8 mouse cellular contexts compared by ENCODE assay signal in genomic region chr2:27246712-27247486, GRCm38 (mm10). TPM values are rescaled to one million over a fixed set of nuclear protein-coding genes. Genes with fewer than 3 reads are reported as not detected.
DNase-seq lines count a peak whose midpoint lies in the region; ATAC-seq and TF ChIP-seq lines count a peak whose summit lies in the region.

No protein-coding gene starts in this region.

- peak; percentile 19; the same call in 1 of the 2 replicates for TF ChIP-seq CTCF in heart, postnatal 0 days (IDR thresholded peaks at IDR 0.05; ENCODE audit: low read depth)
- TF ChIP-seq CTCF in liver, embryonic 14.5 days (IDR thresholded peaks at IDR 0.05; ENCODE audit: low read depth): no peak

- no peaks in the 10 kb centered on the region for H3K9me3 ChIP-seq in forebrain, embryonic 15.5 days
- H3K9me3 ChIP-seq in forebrain, embryonic 12.5 days: no peaks in the 10 kb centered on the region
- H3K9me3 ChIP-seq in forebrain, embryonic 16.5 days (ENCODE audit: control insufficient read depth, low read length): no peaks in the 10 kb centered on the region
- H3K9me3 ChIP-seq in heart, postnatal 0 days (replicated peaks; ENCODE audit: control insufficient read depth, low read length): no peaks in the 10 kb centered on the region
- H3K9me3 ChIP-seq in liver, embryonic 14.5 days (ENCODE audit: control insufficient read depth, low read length): no peaks in the 10 kb centered on the region

- no peak overlapping the region for H3K9ac ChIP-seq in forebrain, embryonic 15.5 days (replicated peaks)
- no peak overlapping the region for H3K9ac ChIP-seq in forebrain, embryonic 12.5 days
- H3K9ac ChIP-seq in forebrain, embryonic 16.5 days (replicated peaks; ENCODE audit: low read depth, low read length): no peak overlapping the region
- peak overlapping the region; percentile 53 for H3K9ac ChIP-seq in heart, postnatal 0 days (replicated peaks; ENCODE audit: low read depth, low read length)
- H3K9ac ChIP-seq in liver, embryonic 14.5 days (replicated peaks): no peak overlapping the region

- peak; percentile 93 for DNase-seq in heart, postnatal 0 days (ENCODE audit: low spot score)
- DNase-seq in kidney, postnatal 25 days: peak; percentile 96 to 98
- DNase-seq in liver, embryonic 14.5 days (ENCODE audit: low read depth in 3 of 3, low spot score in 3 of 3): peak; percentile 29 to 41 (median 38)
- peak; percentile 22 for DNase-seq in retina, embryonic 14.5 days (ENCODE audit: low spot score)
- no peak for DNase-seq in thymus, postnatal 0 days (ENCODE audit: low spot score)

- no peak overlapping the region for H3K4me2 ChIP-seq in forebrain, embryonic 15.5 days (replicated peaks)
- no peak overlapping the region for H3K4me2 ChIP-seq in forebrain, embryonic 12.5 days
- H3K4me2 ChIP-seq in forebrain, embryonic 16.5 days (ENCODE audit: low read length): 0 out of 2 replicates have a peak overlapping the region, but pooled peaks have one; percentile 3
- H3K4me2 ChIP-seq in heart, postnatal 0 days (ENCODE audit: low read depth, low read length): peak overlapping the region; percentile 58
- peak overlapping the region; percentile 36 for H3K4me2 ChIP-seq in liver, embryonic 14.5 days (ENCODE audit: low read depth)

- 36% methylated on average over 7 of the region's 7 CpGs for WGBS in forebrain, embryonic 15.5 days
- WGBS in forebrain, embryonic 12.5 days: 51% methylated on average over 7 of the region's 7 CpGs
- WGBS in forebrain, embryonic 16.5 days: 41% methylated on average over 7 of the region's 7 CpGs
- WGBS in heart, postnatal 0 days: 13% methylated on average over 7 of the region's 7 CpGs
- WGBS in liver, embryonic 14.5 days (ENCODE audit: insufficient replicate concordance): 18% methylated on average over 7 of the region's 7 CpGs

- H3K4me1 ChIP-seq in forebrain, embryonic 15.5 days: peaks cover 7% of the 10 kb centered on the region; the same call in 1 of the 2 replicates
- H3K4me1 ChIP-seq in forebrain, embryonic 12.5 days: no peaks in the 10 kb centered on the region; the same call in 1 of the 2 replicates
- no peaks in the 10 kb centered on the region for H3K4me1 ChIP-seq in forebrain, embryonic 16.5 days (replicated peaks; ENCODE audit: control insufficient read depth, insufficient read depth, low read length)
- H3K4me1 ChIP-seq in heart, postnatal 0 days (ENCODE audit: control insufficient read depth, insufficient read depth): peaks cover 17% of the 10 kb centered on the region
- peaks cover 0 to 8% of the 10 kb centered on the region in 2 experiments; a peak in 2 of 4 replicates for H3K4me1 ChIP-seq in liver, embryonic 14.5 days (replicated peaks; ENCODE audit: control insufficient read depth in 2 of 2, insufficient read depth in 2 of 2, low read length in 1 of 2)

- no peak overlapping the region for H3K27ac ChIP-seq in forebrain, embryonic 15.5 days (replicated peaks)
- no peak overlapping the region for H3K27ac ChIP-seq in forebrain, embryonic 12.5 days
- no peak overlapping the region for H3K27ac ChIP-seq in forebrain, embryonic 16.5 days (ENCODE audit: low read length)
- peak overlapping the region; percentile 71 for H3K27ac ChIP-seq in heart, postnatal 0 days (ENCODE audit: low read depth)
- H3K27ac ChIP-seq in liver, embryonic 14.5 days: no peak overlapping the region

- H3K36me3 ChIP-seq in forebrain, embryonic 15.5 days: no peaks in the 10 kb centered on the region
- no peaks in the 10 kb centered on the region for H3K36me3 ChIP-seq in forebrain, embryonic 12.5 days (replicated peaks)
- no peaks in the 10 kb centered on the region for H3K36me3 ChIP-seq in forebrain, embryonic 16.5 days (ENCODE audit: control insufficient read depth, insufficient read depth)
- 0 out of 2 replicates have a peak, but pooled peaks cover 8% of the 10 kb centered on the region for H3K36me3 ChIP-seq in heart, postnatal 0 days (replicated peaks; ENCODE audit: control insufficient read depth, insufficient read depth, low read length)
- H3K36me3 ChIP-seq in liver, embryonic 14.5 days (replicated peaks; ENCODE audit: control insufficient read depth, insufficient read depth, low read depth): no peaks in the 10 kb centered on the region

- H3K4me3 ChIP-seq in forebrain, embryonic 15.5 days: no peak overlapping the region
- H3K4me3 ChIP-seq in forebrain, embryonic 12.5 days (replicated peaks): no peak overlapping the region
- no peak overlapping the region for H3K4me3 ChIP-seq in forebrain, embryonic 16.5 days (replicated peaks; ENCODE audit: low read length)
- peak overlapping the region; percentile 17 for H3K4me3 ChIP-seq in heart, postnatal 0 days (ENCODE audit: low read depth, low read length)
- H3K4me3 ChIP-seq in liver, embryonic 14.5 days (ENCODE audit: insufficient read depth in 1 of 2, low read depth in 2 of 2, low read length in 2 of 2): peak overlapping the region in 1 of 2 experiments; percentile 26; a peak in 2 of 4 replicates

- H3K27me3 ChIP-seq in forebrain, embryonic 15.5 days: no peaks in the 10 kb centered on the region
- no peaks in the 10 kb centered on the region for H3K27me3 ChIP-seq in forebrain, embryonic 12.5 days
- H3K27me3 ChIP-seq in forebrain, embryonic 16.5 days (replicated peaks; ENCODE audit: control insufficient read depth, insufficient read depth, low read length): no peaks in the 10 kb centered on the region
- H3K27me3 ChIP-seq in heart, postnatal 0 days (ENCODE audit: control insufficient read depth, insufficient read depth, low read length): no peaks in the 10 kb centered on the region
- no peaks in the 10 kb centered on the region for H3K27me3 ChIP-seq in liver, embryonic 14.5 days (ENCODE audit: control insufficient read depth, insufficient read depth, low read length)

- peak; percentile 57; the same call in 1 of the 2 replicates for ATAC-seq in forebrain, embryonic 15.5 days (replicated peaks)
- ATAC-seq in forebrain, embryonic 12.5 days (ENCODE audit: low FRiP score): no peak
- peak; percentile 80 for ATAC-seq in forebrain, embryonic 16.5 days
- peak; percentile 93 for ATAC-seq in heart, postnatal 0 days (ENCODE audit: insufficient read depth, low read depth)
- ATAC-seq in liver, embryonic 14.5 days (ENCODE audit: insufficient read depth): peak; percentile 81

- TF ChIP-seq EP300 in heart, postnatal 0 days (IDR thresholded peaks at IDR 0.05; ENCODE audit: low read depth): no peak
- no peak for TF ChIP-seq EP300 in liver, embryonic 14.5 days (IDR thresholded peaks at IDR 0.05; ENCODE audit: low read depth)

RNA-seq across cellular contexts. Expression of gene Sardh, which starts 1.2 kb away (rescaled TPM):
- 3.6 and 4.5 TPM in 2 replicates for polyA plus RNA-seq in forebrain, embryonic 15.5 days (2015; fragmentation: Nextera tagmentation; extraction: Ambion mirVana)
- 2.6 and 5.8 TPM in 2 replicates for polyA plus RNA-seq in forebrain, embryonic 12.5 days (2016; fragmentation: Nextera tagmentation; extraction: Ambion mirVana)
- polyA plus RNA-seq in forebrain, embryonic 16.5 days (2015; fragmentation: Nextera tagmentation; extraction: Ambion mirVana): 4.1 and 5.8 TPM in 2 replicates
- total RNA-seq in heart, postnatal 0 days (2014; rRNA removed; ENCODE audit: low replicate concordance): 31.6 and 46.8 TPM in 2 replicates
- 18.1 and 20.7 TPM in 2 replicates for polyA plus RNA-seq in heart, postnatal 0 days (2015; fragmentation: Nextera tagmentation; extraction: Ambion mirVana)
- polyA plus RNA-seq in liver, embryonic 14.5 days (2012; rRNA removed): 18.1 and 21.9 TPM in 2 replicates
- 25.9 and 34.9 TPM in 2 replicates for polyA plus RNA-seq in liver, embryonic 14.5 days (2014; fragmentation: Nextera tagmentation; extraction: Ambion mirVana)
- polyA plus RNA-seq in thymus, postnatal 0 days (2015; fragmentation: Nextera tagmentation; extraction: Ambion mirVana): 3.2 and 3.6 TPM in 2 replicates

Comparison
In these comparisons a context has a peak if more than half of its experiments do, and no peak if none do; other contexts are left out.
1. H3K4me2 ChIP-seq: peak in forebrain, embryonic 16.5 days (single experiment), heart, postnatal 0 days (single experiment) and liver, embryonic 14.5 days (single experiment); none in forebrain, embryonic 15.5 days (single experiment) and forebrain, embryonic 12.5 days (single experiment).